Comparison of ENCODE assay signal across 9 mouse cellular contexts in the genomic region with DNA sequence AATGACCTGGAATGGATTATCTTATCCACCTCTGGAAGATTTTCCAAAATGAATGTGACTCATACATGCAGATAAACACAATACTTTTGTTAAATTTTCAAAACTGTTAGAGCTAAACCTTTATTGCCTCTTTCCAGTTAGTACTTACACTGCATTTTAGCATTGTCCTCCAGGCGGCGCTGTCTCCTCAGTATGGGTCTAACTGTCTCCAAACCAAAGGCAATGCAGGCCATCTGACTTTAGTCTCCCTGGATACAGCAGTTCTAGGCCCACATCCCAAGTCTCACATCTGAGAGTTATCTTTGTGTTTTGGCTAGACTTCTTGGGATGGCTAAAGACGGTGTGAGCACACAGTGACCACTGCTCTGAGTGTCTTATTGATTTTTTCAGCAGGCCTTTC.
A peak's percentile ranks its signal among the peaks of the same experiment; 100 is the strongest.
DNase-seq lines count a peak whose midpoint lies in the region; ATAC-seq and TF ChIP-seq lines count a peak whose summit lies in the region.
"Had no signal": no experiment of that assay in that cellular context is flagged by ENCODE, and none has a peak within 500 bp of the region (broad histone marks: within the 10 kb centered on the region; RNA-seq: fewer than 3 reads in every experiment).

No protein-coding gene starts in this region.

- no peaks in the 10 kb centered on the region for H3K79me2 ChIP-seq in liver, adult 2 months (ENCODE audit: control insufficient read depth, insufficient read depth, low read length)

- no peaks in the 10 kb centered on the region for H3K9me3 ChIP-seq in neural tube, embryonic 15.5 days (replicated peaks)
- H3K9me3 ChIP-seq in kidney, embryonic 14.5 days (ENCODE audit: control insufficient read depth, low read length), result no peaks in the 10 kb centered on the region

- peak; percentile 50 for TF ChIP-seq CTCF in liver, adult 2 months (IDR thresholded peaks at IDR 0.05; ENCODE audit: low read depth, low read length)

- H3K27ac ChIP-seq in neural tube, embryonic 15.5 days (replicated peaks), result no peak overlapping the region
- no peak overlapping the region for H3K27ac ChIP-seq in kidney, embryonic 14.5 days (ENCODE audit: low read depth, low read length)
- H3K27ac ChIP-seq in liver, adult 2 months (replicated peaks; ENCODE audit: insufficient read depth, low read depth, low read length), result no peak overlapping the region

- peak; percentile 62 for DNase-seq in neural tube, embryonic 10.5 days (ENCODE audit: extremely low spot score, low spot score)
- DNase-seq in cerebellum, adult 11-12 months, result peak; percentile 75
- peak; percentile 34 to 74 for DNase-seq in frontal cortex, postnatal 14 days (ENCODE audit: low spot score in 2 of 2)
- DNase-seq in liver, adult 2 months (ENCODE audit: extremely low read depth, low read depth, low spot score), result no peak
- peak; percentile 71 for DNase-seq in ovary, postnatal 36 days (ENCODE audit: low spot score)
- peak; percentile 90 for DNase-seq in thymus, postnatal 14 days

- H3K27me3 ChIP-seq in neural tube, embryonic 15.5 days (replicated peaks), result no peaks in the 10 kb centered on the region
- H3K27me3 ChIP-seq in kidney, embryonic 14.5 days (ENCODE audit: control insufficient read depth, insufficient read depth, low read length), result no peaks in the 10 kb centered on the region
- H3K27me3 ChIP-seq in liver, adult 2 months (ENCODE audit: control insufficient read depth, insufficient read depth, low read length), result no peaks in the 10 kb centered on the region

- H3K9ac ChIP-seq in neural tube, embryonic 15.5 days (replicated peaks), result no peak overlapping the region
- no peak overlapping the region for H3K9ac ChIP-seq in kidney, embryonic 14.5 days (ENCODE audit: low read depth, low read length)
- no peak overlapping the region for H3K9ac ChIP-seq in liver, adult 2 months (ENCODE audit: low read depth, low read length)

- TF ChIP-seq POLR2A in liver, adult 2 months (IDR thresholded peaks at IDR 0.05; ENCODE audit: extremely low read depth, insufficient read depth, low read length), result no peak

- H3K36me3 ChIP-seq in neural tube, embryonic 15.5 days, result no peaks in the 10 kb centered on the region
- H3K36me3 ChIP-seq in kidney, embryonic 14.5 days (ENCODE audit: control insufficient read depth, insufficient read depth, low read length), result no peaks in the 10 kb centered on the region
- H3K36me3 ChIP-seq in liver, adult 2 months (ENCODE audit: control insufficient read depth, insufficient read depth, low read length), result no peaks in the 10 kb centered on the region

- no peak overlapping the region for H3K4me2 ChIP-seq in neural tube, embryonic 15.5 days
- H3K4me2 ChIP-seq in kidney, embryonic 14.5 days (replicated peaks; ENCODE audit: low read depth, low read length), result no peak overlapping the region

- no peaks in the 10 kb centered on the region for H3K4me1 ChIP-seq in neural tube, embryonic 15.5 days
- H3K4me1 ChIP-seq in kidney, embryonic 14.5 days (ENCODE audit: control insufficient read depth, insufficient read depth, low read length), result no peaks in the 10 kb centered on the region
- no peaks in the 10 kb centered on the region for H3K4me1 ChIP-seq in liver, adult 2 months (ENCODE audit: control insufficient read depth, insufficient read depth, low read length)

- no peak overlapping the region for H3K4me3 ChIP-seq in neural tube, embryonic 15.5 days (replicated peaks)
- H3K4me3 ChIP-seq in kidney, embryonic 14.5 days (ENCODE audit: low read length), result no peak overlapping the region
- no peak overlapping the region for H3K4me3 ChIP-seq in liver, adult 2 months (ENCODE audit: insufficient read depth, low read depth, low read length)
- H3K4me3 ChIP-seq: erythroblast, embryonic 14.5 days had no signal

- WGBS in neural tube, embryonic 15.5 days, result 20% methylated on average over 3 of the region's 3 CpGs
- WGBS in kidney, embryonic 14.5 days, result 15% methylated on average over 3 of the region's 3 CpGs
- WGBS in liver, adult 2 months, result 15% methylated on average over 3 of the region's 3 CpGs

- ATAC-seq in neural tube, embryonic 15.5 days (ENCODE audit: low FRiP score), result no peak
- ATAC-seq in kidney, embryonic 14.5 days (ENCODE audit: low FRiP score, low TSS enrichment), result 0 out of 2 replicates have a peak, but pooled peaks have one; percentile 20
